Mouse (Mus musculus) kidney, adult 2 months (tissue): ENCODE results near the gene Polr2h.

Source experiments
- CTCF ChIP-seq: fragments of 200-500 bp; conservative IDR thresholded peaks from 2 replicates; pipeline ENCODE4 v1.5.1; 2011; ENCODE audit warnings: low read depth, mild to moderate bottlenecking, control low read depth, low read length, moderate library complexity, mixed read lengths; ENCODE audit not compliant: insufficient read depth, insufficient read length
- POLR2A ChIP-seq: fragments of 200-500 bp; IDR thresholded peaks from one replicate; pipeline ENCODE4 v1.6.1; 2011; ENCODE audit warnings: low read depth, low read length, control low read depth

- TF ChIP-seq CTCF (no peak), POLR2A (no peak)
Measured at GRCm38 (mm10) chr16:20726384-20726783, 8.9 kb downstream of the Polr2h start.
